Mouse (Mus musculus): Measurements from ENCODE around the gene Tbx20. TPM values are rescaled to one million over a fixed set of nuclear protein-coding genes. Genes with fewer than 3 reads are reported as not detected.
A peak's percentile ranks its signal among the peaks of the same experiment; 100 is the strongest.

Tbx20 gene
- polyA plus RNA-seq, 1 experiment from 2014 or later = not detected

DNA sequence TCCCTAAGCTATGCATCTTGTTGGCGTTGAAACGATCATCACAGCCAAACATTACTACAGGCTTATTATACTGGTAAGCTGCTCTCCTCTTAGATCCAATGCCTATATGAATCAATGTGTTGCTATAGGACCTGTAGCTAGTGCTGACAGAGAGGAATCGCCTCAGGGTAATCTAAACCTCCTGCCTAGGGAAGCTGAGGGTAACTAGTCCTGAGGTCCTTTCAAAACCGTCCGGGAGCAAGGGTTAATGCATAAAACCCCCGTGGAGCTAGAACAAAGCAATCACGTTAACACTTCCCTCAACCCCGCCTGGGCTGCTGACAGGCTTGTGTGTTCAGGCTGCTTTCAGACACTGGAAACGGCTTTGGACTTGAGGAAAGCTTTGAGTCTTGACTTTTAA lies 2.4 kb upstream of the Tbx20 start:
- H3K4me2 ChIP-seq (replicated peaks; ENCODE audit: low read depth) = no peak overlapping the region
- no peak for ATAC-seq (ENCODE audit: low FRiP score, low TSS enrichment)
- no peak for TF ChIP-seq CTCF (IDR thresholded peaks at IDR 0.05; ENCODE audit: low read depth)
- TF ChIP-seq EP300 (optimal IDR thresholded peaks at IDR 0.05) = no peak

DNA sequence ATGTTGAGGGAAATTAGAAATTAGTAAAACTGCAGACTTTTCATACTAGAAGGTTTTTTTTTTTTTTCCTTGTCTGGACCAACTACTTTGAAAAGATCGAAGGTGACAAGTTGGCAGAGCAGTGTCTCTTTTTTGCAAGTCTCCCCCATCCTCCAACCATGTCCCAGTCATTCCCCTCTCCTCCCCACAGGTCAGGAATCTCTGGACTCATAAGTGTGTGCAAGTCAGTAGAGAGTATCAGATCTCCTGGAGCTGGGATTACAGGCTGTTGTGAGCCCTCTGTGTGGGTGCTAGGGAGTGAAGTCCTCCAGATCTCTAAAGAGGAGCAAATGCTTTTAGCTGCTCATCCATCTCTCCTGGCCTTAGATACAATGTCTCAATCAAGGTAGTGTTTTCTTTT lies 1.5 kb upstream of the Tbx20 start:
- 23% methylated on average over 1 of the region's 1 CpGs for WGBS
- ATAC-seq (ENCODE audit: low FRiP score, low TSS enrichment) (no peak), DNase-seq (ENCODE audit: low spot score) (no peak)
- Histone ChIP-seq H3K27me3 (ENCODE audit: control insufficient read depth, insufficient read depth, low read length) (peaks cover 32% of the 10 kb centered on the region), H3K4me3 (ENCODE audit: low read depth, low read length) (no peak overlapping the region), H3K9me3 (ENCODE audit: control insufficient read depth, low read length) (no peaks in the 10 kb centered on the region), H3K9ac (ENCODE audit: low read length) (no peak overlapping the region), H3K4me2 (replicated peaks; ENCODE audit: low read depth) (no peak overlapping the region), H3K27ac (replicated peaks) (no peak overlapping the region), H3K36me3 (ENCODE audit: control insufficient read depth, insufficient read depth, low read length) (no peaks in the 10 kb centered on the region), H3K4me1 (replicated peaks; ENCODE audit: control insufficient read depth, insufficient read depth) (no peaks in the 10 kb centered on the region)
- TF ChIP-seq CTCF (IDR thresholded peaks at IDR 0.05; ENCODE audit: low read depth) = no peak
- TF ChIP-seq EP300 (optimal IDR thresholded peaks at IDR 0.05) = no peak

More for the DNA sequence above, 2.4 kb upstream of the Tbx20 start:
- Histone ChIP-seq H3K27ac (replicated peaks) (no peak overlapping the region), H3K9me3 (ENCODE audit: control insufficient read depth, low read length) (no peaks in the 10 kb centered on the region), H3K36me3 (ENCODE audit: control insufficient read depth, insufficient read depth, low read length) (no peaks in the 10 kb centered on the region), H3K4me1 (replicated peaks; ENCODE audit: control insufficient read depth, insufficient read depth) (no peaks in the 10 kb centered on the region; the same call in 1 of the 2 replicates), H3K9ac (ENCODE audit: low read length) (no peak overlapping the region), H3K27me3 (ENCODE audit: control insufficient read depth, insufficient read depth, low read length) (peaks cover 35% of the 10 kb centered on the region), H3K4me3 (ENCODE audit: low read depth, low read length) (no peak overlapping the region)
- DNase-seq (ENCODE audit: low spot score) = no peak
- WGBS = 1% methylated on average over 9 of the region's 9 CpGs

DNA sequence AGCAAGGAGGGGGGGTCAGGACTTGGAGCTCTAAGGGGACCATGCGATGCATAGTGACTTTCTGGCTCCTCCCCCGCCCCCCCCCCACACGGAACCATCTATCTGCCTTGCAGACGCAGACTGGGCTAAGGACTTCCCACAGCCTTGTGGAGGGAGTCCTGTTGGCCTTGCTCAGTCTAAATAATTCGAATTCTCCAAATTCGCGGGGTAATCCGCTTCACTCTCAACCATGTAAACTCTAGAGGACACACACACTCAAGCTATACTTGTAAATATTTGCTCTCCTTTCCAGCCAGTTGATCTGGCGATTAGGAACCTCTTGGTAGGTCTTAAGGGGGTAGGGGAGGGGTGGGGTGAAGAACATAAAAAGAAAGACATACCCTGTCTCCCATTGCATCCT lies 898 bp upstream of the Tbx20 start:
- WGBS = under 1% methylated on average over 9 of the region's 9 CpGs
- Histone ChIP-seq H3K9me3 (ENCODE audit: control insufficient read depth, low read length) (no peaks in the 10 kb centered on the region), H3K4me3 (ENCODE audit: low read depth, low read length) (no peak overlapping the region), H3K4me1 (replicated peaks; ENCODE audit: control insufficient read depth, insufficient read depth) (no peaks in the 10 kb centered on the region), H3K27ac (replicated peaks) (no peak overlapping the region), H3K36me3 (ENCODE audit: control insufficient read depth, insufficient read depth, low read length) (no peaks in the 10 kb centered on the region), H3K4me2 (replicated peaks; ENCODE audit: low read depth) (no peak overlapping the region), H3K9ac (ENCODE audit: low read length) (no peak overlapping the region), H3K27me3 (ENCODE audit: control insufficient read depth, insufficient read depth, low read length) (peaks cover 34% of the 10 kb centered on the region)
- TF ChIP-seq EP300 (optimal IDR thresholded peaks at IDR 0.05) = no peak
- TF ChIP-seq CTCF (IDR thresholded peaks at IDR 0.05; ENCODE audit: low read depth) = no peak
- DNase-seq (ENCODE audit: low spot score) (no peak), ATAC-seq (ENCODE audit: low FRiP score, low TSS enrichment) (no peak)

DNA sequence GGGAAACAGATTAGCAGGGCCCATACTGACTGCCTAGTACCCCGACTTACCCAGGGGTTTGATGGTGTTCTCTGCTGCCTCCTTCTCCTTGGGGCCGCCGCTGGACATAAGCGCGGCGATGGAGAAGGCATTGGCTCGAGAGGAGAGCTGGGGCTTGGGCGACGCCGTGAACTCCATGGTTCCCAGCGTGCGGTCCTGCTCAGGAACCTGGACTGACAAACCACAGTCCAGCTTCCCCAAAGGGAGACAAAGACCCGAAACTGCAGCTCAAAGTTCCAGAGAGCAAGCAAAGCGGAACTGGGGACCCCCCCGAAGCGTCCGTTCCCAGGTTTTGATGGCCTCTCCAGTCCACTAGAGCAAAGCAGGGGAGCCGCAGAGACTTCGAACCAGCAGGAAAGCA lies 434 bp downstream of the Tbx20 start:
- H3K27me3 ChIP-seq (ENCODE audit: control insufficient read depth, insufficient read depth, low read length) = peaks cover 41% of the 10 kb centered on the region
- 2% methylated on average over 19 of the region's 19 CpGs for WGBS
- H3K9me3 ChIP-seq (ENCODE audit: control insufficient read depth, low read length) = no peaks in the 10 kb centered on the region
- no peak overlapping the region for H3K27ac ChIP-seq (replicated peaks)
- no peak for ATAC-seq (ENCODE audit: low FRiP score, low TSS enrichment)
- H3K4me3 ChIP-seq (ENCODE audit: low read depth, low read length) = peak overlapping the region; percentile 25
- TF ChIP-seq EP300 (optimal IDR thresholded peaks at IDR 0.05) (no peak), CTCF (IDR thresholded peaks at IDR 0.05; ENCODE audit: low read depth) (no peak)
- peak overlapping the region; percentile 43 for H3K4me2 ChIP-seq (replicated peaks; ENCODE audit: low read depth)
- H3K4me1 ChIP-seq (replicated peaks; ENCODE audit: control insufficient read depth, insufficient read depth) = no peaks in the 10 kb centered on the region
- no peaks in the 10 kb centered on the region for H3K36me3 ChIP-seq (ENCODE audit: control insufficient read depth, insufficient read depth, low read length)
- no peak overlapping the region for H3K9ac ChIP-seq (ENCODE audit: low read length)
- DNase-seq (ENCODE audit: low spot score) = no peak

DNA sequence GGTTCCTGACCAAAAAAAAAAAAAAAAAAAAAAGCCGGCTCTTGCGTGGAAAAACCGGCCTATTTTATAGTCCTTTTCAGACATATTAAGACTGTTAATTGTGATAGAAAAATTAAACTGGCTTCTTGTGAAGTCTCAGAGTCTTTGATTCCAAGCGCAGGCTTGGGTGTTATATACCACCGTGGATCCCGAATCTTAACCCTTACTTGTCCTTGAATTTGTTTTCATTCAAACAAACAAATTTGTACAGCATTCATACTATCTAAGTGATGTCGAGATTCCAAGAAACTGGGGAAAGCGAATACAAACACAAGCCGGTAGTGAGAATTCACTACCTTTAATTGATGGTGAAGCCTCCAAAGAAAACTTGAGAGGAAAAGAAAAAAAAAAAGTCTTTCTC lies 932 bp downstream of the Tbx20 start:
- no peak for ATAC-seq (ENCODE audit: low FRiP score, low TSS enrichment)
- Histone ChIP-seq H3K9me3 (ENCODE audit: control insufficient read depth, low read length) (no peaks in the 10 kb centered on the region), H3K36me3 (ENCODE audit: control insufficient read depth, insufficient read depth, low read length) (no peaks in the 10 kb centered on the region), H3K4me1 (replicated peaks; ENCODE audit: control insufficient read depth, insufficient read depth) (no peaks in the 10 kb centered on the region), H3K27ac (replicated peaks) (no peak overlapping the region), H3K27me3 (ENCODE audit: control insufficient read depth, insufficient read depth, low read length) (peaks cover 41% of the 10 kb centered on the region), H3K4me2 (replicated peaks; ENCODE audit: low read depth) (no peak overlapping the region), H3K4me3 (ENCODE audit: low read depth, low read length) (no peak overlapping the region), H3K9ac (ENCODE audit: low read length) (no peak overlapping the region)
- no peak for TF ChIP-seq EP300 (optimal IDR thresholded peaks at IDR 0.05)
- TF ChIP-seq CTCF (IDR thresholded peaks at IDR 0.05; ENCODE audit: low read depth) = no peak
- no peak for DNase-seq (ENCODE audit: low spot score)
- WGBS = 6% methylated on average over 9 of the region's 9 CpGs

DNA sequence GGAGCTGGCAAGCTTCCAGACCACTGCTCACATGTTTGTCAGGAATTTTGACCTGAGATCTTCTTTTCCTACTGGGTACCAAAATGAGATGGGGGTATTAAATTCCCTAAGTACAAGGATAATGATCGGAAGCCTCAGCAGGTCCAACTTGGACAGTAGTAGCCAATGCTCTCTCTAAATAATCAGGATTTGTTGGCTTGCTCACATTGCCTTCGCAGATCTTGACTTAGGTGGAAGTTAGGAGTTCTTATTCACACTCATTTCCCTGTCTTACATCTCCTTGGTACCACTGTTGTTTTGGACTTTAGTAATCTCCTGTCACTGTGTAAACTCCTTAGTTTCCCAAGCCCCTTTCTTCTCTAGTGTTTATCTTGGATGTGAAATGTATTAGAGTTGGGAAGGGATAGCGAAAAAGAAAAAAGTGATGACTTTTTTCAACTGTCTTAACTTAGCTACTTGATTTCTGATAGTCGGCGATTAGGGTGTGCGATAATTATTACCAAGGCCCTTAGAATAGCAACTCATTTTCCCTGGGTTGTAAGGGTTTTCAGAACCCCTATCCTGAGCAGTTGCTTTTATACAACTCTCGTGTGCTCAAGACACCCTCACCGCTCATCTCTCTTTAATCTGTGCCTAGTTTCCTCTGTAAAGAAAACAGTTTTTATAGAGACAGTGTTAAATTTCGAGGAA lies 1.5 kb downstream of the Tbx20 start:
- TF ChIP-seq CTCF (IDR thresholded peaks at IDR 0.05; ENCODE audit: low read depth) = no peak
- no peak for TF ChIP-seq EP300 (optimal IDR thresholded peaks at IDR 0.05)
- WGBS = 15% methylated on average over 9 of the region's 9 CpGs

More for the DNA sequence above, 1.5 kb downstream of the Tbx20 start:
- Histone ChIP-seq H3K9ac (ENCODE audit: low read length) (no peak overlapping the region), H3K4me3 (ENCODE audit: low read depth, low read length) (no peak overlapping the region), H3K36me3 (ENCODE audit: control insufficient read depth, insufficient read depth, low read length) (no peaks in the 10 kb centered on the region), H3K9me3 (ENCODE audit: control insufficient read depth, low read length) (no peaks in the 10 kb centered on the region), H3K27ac (replicated peaks) (no peak overlapping the region), H3K4me1 (replicated peaks; ENCODE audit: control insufficient read depth, insufficient read depth) (no peaks in the 10 kb centered on the region), H3K4me2 (replicated peaks; ENCODE audit: low read depth) (no peak overlapping the region), H3K27me3 (ENCODE audit: control insufficient read depth, insufficient read depth, low read length) (peaks cover 36% of the 10 kb centered on the region)
- ATAC-seq (ENCODE audit: low FRiP score, low TSS enrichment) (no peak), DNase-seq (ENCODE audit: low spot score) (no peak)

All from stomach, postnatal 0 days (tissue).